Mouse (Mus musculus) G1E (cell line): ENCODE measurements around the gene Pola1.

ENCODE experiments used
- CTCF ChIP-seq: IDR thresholded peaks from 2 replicates; pipeline ENCODE4 v1.5.1; 2012; ENCODE audit warnings: low read depth, low read length, inconsistent platforms, mixed read lengths
- GATA1 ChIP-seq: IDR thresholded peaks from 2 replicates; pipeline ENCODE4 v1.6.1; 2012; ENCODE audit warnings: borderline replicate concordance, low read length, inconsistent platforms, mixed read lengths
- GATA2 ChIP-seq: IDR thresholded peaks from 2 replicates; pipeline ENCODE4 v1.6.1; 2012; ENCODE audit warnings: low read depth, low read length, inconsistent platforms, borderline replicate concordance
- POLR2AphosphoS5 ChIP-seq: IDR thresholded peaks from 2 replicates; pipeline ENCODE4 v1.6.1; 2012; ENCODE audit warnings: low read depth, low read length, inconsistent platforms; ENCODE audit not compliant: insufficient replicate concordance
- TAL1 ChIP-seq: conservative IDR thresholded peaks from 2 replicates; pipeline ENCODE4 v1.6.1; 2012; ENCODE audit warnings: low read depth, low read length, inconsistent platforms, mixed read lengths

- no peak for TF ChIP-seq CTCF
- no peak for TF ChIP-seq GATA2
- TF ChIP-seq GATA1, result no peak
- TF ChIP-seq TAL1, result no peak
- TF ChIP-seq POLR2AphosphoS5, result no peak
Measured at GRCm38 (mm10) chrX:93279940-93280339, 352.0 kb downstream of the Pola1 start.
